Mouse (Mus musculus) spleen, postnatal 36 days (tissue): ENCODE results near the gene Tbc1d14.

Experiments used
- DNase-seq, 2 experiments: peaks; one replicate each; pipeline ENCODE4 v3.0.0; 2022; ENCODE audit warnings: low spot score in 2 of 2, mixed read lengths in 1 of 2

Tbc1d14 gene

DNA sequence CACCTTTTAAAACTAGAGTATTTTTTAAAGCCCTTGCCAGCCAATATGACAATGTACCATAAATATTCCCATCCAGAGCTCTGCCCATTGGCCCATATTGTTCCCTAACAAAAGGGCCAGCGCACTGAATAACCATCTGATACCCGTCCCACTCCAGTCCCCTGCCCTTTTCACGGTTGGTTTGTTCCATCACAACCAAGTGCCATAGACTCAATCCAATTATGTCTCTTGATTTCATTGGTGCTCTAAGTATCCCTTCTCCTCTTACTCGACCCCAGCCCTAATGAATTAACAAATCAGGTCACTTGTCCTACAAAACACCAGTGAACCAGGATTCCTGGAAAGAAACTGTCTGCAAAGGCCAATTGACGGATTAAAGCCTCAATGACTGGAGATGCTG, 129.7 kb downstream of the Tbc1d14 start:
- no peak for DNase-seq

DNA sequence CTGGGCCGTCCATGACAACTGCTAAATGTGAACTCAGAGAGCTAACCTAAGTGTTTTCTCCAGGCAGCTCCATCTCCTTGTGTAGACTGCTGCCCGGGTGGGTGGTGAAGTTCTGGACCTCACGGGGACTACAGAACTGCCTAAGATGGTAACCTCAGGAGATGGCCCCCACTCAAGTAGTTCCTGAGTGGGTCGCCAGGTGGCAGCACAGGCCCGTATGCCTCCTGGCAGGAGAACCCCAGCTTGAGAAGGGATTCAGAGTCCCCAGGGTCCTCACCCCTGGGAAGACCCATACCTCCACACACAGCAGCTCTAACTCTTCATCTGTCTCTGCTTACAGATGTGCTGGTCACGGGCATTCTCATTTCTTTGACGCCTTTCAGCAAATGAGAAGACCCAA, 130.3 kb downstream of the Tbc1d14 start:
- DNase-seq, result peak; percentile 68 to 74

DNA sequence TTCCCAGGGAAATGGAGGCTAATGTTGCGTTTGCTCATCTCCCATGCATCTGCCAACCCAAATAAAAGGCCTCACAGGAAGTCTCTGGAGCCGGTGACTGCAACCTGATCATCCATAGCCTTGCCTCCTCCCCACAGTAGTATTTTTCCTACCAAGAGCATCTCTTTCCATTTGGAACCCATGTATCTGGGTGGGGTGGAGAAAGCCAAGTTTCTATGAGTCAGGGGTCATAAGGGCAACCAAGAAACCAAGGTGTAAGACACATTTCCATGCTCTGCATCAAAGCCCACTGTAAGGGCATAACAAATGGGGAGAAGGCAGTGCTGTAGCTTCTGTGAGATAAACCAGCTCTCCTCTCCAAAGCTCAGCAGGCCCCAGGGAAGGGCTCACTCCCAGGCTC, 131.8 kb downstream of the Tbc1d14 start:
- DNase-seq, result no peak

DNA sequence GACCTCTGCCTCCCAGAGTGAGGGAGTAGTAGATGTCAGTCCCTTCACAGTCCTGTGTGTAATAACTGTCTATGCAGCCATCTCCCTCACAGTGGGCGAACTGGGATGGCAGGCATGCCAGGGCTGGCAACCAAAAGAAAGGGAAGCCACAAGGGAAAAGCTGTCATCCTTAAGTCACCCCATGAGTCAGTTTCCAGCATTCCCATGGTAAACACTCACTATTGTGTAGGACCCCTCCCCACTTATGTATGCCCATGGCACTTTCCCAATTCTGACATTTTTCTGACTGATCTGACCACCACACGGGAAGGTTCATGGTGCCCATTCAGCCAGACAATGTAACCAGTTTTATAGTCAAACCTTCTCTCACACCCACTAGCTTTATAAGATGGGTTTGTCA, 132.4 kb downstream of the Tbc1d14 start:
- DNase-seq, result no peak

DNA sequence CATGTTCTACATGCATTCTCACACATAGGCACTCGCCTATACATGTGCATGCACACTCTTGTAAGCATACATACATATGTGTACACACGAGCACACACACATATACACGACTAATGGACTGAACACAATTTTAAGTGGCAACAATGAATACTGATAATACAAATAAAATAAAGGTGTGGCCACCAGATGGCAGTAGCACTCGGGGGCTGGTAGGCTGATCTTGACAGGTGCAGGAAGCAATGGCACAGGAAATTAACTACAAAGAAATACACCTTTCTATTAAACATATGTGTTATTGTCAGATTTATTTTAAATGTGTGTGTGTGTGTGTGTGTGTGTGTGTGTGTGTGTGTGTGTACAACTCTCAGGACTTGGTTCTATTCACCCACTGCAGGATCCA, 134.2 kb downstream of the Tbc1d14 start:
- peak; percentile 56 to 61 for DNase-seq

DNA sequence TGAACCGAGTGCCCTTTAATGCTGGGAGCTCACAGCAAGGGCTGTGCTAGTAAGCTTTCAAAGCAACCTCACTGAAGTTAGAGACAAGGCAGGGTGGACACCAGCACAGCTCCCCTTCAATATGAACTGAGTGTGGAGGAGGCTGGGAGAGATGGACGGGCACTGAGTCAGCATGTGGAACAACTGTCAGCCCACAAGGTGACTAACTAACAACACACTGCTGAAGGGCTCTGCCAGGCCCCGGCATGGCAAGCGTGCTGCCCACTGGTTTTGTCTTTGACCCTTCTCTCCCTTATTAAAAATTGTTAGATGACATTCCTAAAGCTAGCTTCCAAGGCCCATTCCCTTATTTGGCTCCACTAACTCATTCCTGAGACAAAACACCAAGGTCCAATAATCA, 135.4 kb downstream of the Tbc1d14 start:
- no peak for DNase-seq

DNA sequence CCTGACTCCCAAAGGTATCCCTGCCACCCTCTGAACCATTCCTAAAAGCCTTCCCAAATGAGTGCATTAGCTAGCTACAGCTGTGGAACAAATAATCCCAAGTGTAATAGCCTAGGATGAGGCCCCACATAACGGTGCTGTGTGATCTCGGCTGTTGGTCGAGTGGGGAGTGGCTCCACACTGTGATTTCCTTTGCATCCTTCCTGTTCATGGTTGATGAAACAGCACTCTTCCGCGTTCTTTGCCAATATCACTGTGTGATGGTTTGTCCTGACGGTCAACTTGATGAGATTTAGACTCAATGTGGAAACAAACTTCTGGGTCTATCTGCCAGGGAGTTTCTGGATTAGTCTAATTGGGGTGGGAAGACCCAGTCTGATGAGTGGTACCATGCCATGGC, 140.3 kb downstream of the Tbc1d14 start:
- peak; percentile 51 to 60 for DNase-seq

DNA sequence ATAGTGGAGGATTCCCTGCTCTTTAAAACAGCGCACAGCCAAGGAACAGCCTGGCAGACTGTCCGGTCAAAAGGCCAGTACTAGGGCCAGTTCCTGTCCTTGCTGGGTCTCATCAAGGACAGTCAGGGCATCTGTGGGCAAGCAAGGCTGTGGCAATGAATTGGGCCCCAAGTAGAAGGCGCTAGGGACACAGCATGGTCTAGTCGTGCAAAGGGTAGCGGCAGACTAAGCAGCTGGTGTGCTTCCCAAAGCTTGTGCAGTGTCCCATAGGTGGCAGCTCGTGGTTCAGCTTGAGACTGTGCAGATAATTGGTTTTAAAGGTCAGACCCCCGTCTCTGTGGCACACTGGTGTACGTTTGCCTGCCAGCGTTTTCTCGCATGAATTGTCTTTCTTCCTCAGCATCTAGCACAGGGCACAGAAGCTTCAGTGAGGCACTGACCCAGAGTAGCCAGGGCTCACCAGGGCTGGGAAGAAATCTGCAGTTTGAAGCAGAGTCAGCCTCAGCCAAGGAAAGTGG, 141.1 kb downstream of the Tbc1d14 start:
- DNase-seq, result no peak

DNA sequence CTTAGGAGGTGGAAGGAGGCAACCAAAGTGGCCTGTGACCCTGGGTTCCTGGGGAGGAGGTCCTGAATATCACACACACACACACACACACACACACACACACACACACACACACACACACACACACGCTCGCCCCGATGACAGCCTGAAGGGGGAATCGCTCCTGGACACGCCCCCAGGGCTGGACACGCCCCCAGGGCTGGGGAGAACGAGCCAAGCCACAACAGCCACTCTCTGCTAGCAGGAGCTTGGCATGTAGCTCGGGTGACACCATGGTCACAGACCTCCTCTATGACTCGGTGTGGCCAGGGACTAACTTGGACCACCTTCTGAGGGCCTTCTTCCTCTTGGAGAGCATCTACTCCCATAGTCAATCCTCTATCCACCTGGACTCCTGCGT, 142.0 kb downstream of the Tbc1d14 start:
- no peak for DNase-seq

DNA sequence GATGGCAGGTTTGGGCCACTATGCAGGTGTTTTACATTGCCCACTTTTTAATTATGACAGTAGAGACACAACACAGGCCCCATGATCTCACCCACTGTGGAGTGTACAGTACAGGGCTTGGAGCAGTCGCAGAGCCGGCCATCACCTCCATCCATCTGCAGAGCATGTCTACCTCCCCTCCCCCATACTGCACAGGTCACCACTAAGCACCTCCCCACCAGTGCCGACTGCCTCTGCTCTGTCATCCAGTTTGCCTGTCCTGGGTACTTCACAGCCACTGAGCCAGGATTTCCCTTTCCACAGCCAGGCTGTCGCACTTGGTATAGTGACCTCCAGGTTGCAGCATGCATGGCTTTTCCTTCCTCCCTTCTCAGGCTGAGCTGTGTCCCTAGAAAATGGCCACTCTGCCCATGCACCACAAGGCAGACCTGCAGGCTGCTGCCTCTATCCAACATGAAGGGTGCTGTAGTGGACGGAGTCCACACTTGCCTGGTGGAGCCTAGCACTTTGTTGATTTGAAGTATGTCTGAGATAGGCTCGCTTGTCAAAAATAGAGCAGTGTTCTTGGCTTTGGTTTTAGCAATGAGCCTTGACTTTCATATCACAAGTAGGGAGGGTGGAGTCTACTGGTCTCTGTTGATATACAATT, 143.2 kb downstream of the Tbc1d14 start:
- no peak for DNase-seq

DNA sequence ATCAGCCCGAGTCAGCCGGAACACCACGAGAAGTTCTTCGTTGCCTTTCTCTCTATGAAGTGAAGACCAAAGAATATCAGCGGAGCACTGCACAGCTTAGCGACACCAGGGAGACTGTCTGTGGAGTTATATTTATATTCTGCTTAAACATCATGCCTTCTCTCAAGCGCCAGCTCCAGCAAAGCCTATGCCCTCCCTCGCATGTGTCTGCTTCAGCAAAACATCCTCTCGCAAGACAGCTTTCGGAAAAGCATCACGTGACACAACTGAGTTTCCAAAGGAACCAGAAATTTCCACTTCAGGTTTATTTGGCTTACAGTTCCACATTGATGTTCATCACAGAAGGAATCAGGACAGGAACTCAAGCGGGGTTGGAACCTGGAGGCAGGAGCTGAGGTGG, 145.2 kb downstream of the Tbc1d14 start:
- DNase-seq, result no peak

DNA sequence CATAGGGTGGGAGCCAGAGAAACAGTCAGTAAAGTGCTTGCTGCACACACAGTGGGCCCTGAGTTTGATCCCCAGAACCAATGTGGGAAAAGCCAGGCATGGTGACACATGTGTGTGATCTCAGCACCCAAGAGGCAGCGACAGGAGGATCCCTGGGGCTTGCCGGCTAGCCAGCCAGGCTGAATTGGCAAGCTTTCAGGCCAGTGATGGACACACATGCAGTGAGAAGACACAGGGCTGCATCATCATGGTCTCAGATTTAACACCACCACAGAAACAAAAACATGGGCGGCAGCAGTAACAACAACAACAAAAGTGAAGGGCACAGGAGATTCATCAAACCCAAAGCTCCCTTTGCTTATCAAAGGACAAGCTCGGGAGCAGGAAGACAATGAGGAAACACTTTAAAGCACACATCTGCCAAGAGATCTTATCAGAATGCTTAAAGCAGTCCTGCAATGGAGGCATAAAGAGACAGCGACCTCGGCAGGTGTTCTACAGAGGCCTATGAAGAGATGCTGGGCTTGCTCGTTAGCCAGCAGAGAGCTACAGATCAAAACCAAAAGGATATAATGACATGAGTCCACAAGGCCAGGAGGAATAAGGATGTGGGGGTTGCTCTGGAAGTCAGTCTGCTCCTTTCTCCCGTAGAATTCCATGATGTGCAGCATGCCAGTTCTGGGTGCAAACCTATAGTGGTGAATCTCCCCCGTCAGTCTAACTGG, 146.7 kb downstream of the Tbc1d14 start:
- no peak for DNase-seq

DNA sequence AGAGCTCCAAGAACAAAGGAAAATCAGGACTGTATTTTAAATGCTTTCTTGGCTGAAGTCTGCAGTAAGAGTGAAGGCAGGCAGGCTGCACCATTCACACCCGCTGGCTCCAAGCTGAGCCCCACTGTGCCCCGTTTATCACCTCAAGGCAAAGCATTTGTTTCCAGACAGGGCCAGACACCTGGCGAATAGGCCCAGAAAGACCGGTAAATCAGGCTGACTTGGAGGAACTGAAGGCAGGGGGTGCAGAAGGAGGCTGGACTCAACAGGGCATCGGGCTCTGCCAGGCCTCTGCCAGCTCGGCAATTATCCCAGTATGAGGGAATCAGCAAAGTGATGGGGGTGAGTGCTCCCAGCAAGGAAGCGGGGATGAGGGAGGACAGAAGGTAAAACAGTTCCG, 148.0 kb downstream of the Tbc1d14 start:
- no peak for DNase-seq

DNA sequence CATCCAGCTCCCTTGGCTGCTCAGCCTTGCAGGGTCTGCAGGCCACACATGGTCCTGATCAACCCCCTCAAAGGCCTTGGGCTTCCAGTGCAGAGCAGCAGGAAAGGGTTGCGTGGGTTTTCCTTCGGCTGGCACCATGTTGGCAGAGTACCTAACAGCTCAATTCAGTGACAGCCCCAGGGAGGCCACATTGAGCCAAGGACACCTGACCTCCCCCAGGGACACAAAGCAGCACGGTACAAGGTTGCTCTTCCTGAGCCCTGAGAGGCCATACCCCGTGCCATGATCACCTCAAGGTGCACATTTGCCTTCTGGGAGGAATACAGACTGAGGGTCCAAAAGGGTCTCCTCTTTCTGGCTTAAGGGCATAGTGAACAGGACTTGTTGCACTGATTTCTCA, 148.5 kb downstream of the Tbc1d14 start:
- no peak for DNase-seq

DNA sequence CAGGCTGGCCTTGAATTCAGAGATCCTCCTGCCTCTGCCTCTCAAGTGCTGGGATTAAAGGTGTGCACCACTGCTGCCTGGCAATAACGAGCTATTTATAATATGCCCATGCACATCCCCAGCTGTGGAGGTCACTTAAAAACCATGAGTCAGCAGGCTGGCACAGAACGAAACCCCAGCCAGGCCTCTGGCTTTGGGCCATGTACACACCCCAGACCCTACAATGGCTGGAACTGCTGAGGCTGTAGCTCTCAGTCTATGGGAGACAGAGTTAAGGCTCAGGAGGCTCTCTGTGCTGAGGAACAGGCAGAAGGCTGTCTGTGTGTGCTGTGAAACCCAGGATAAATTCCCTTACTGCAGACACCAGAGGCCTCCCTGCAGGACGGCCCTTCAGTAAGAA, 152.3 kb downstream of the Tbc1d14 start:
- no peak for DNase-seq
